Mouse (Mus musculus) heart, embryonic 16.5 days (tissue): ENCODE measurements around the gene Gm12394. TPM values are rescaled to one million over a fixed set of nuclear protein-coding genes. Genes with fewer than 3 reads are reported as not detected.
"Not testable (repeated sequence)": the region's sequence is repeated elsewhere in the genome, so short reads cannot be mapped to it uniquely, and the experiment has no call there.

ENCODE experiments used
- ATAC-seq: fragments of 200-750 bp; cut with Nextera tagmentation; replicated peaks from 2 replicates; pipeline ENCODE4 v1.8.0; 2017; ENCODE audit warnings: moderate number of reproducible peaks; ENCODE audit not compliant: insufficient read depth, low FRiP score; ENCODE audit errors: extremely low read depth
- H3K27ac ChIP-seq: fragments of 300-500 bp; sonication (generic); 2 replicates; pipeline ENCODE4 v1.5.1; 2014; ENCODE audit warnings: mild to moderate bottlenecking, low read length, control low read depth, moderate library complexity
- H3K27me3 ChIP-seq: fragments of 300-500 bp; sonication (generic); 2 replicates; pipeline ENCODE4 v1.6.1; 2014; ENCODE audit warnings: low read length, mixed read lengths; ENCODE audit not compliant: control insufficient read depth, insufficient read depth
- H3K36me3 ChIP-seq: fragments of 300-500 bp; sonication (generic); 2 replicates; pipeline ENCODE4 v1.6.1; 2014; ENCODE audit not compliant: control insufficient read depth, insufficient read depth
- H3K4me1 ChIP-seq: fragments of 300-500 bp; sonication (generic); 2 replicates; pipeline ENCODE4 v1.6.1; 2014; ENCODE audit warnings: low read length, mixed read lengths; ENCODE audit not compliant: control insufficient read depth, insufficient read depth
- H3K4me2 ChIP-seq: fragments of 300-500 bp; sonication (generic); 2 replicates; pipeline ENCODE4 v1.6.1; 2014; ENCODE audit warnings: low read depth, mild to moderate bottlenecking, control low read depth, low read length
- H3K4me3 ChIP-seq: fragments of 300-500 bp; sonication (generic); 2 replicates; pipeline ENCODE4 v1.5.1; 2014; ENCODE audit warnings: mild to moderate bottlenecking, control low read depth, low read length
- H3K9ac ChIP-seq: fragments of 300-500 bp; sonication (generic); 2 replicates; pipeline ENCODE4 v1.6.1; 2014; ENCODE audit warnings: low read length, control low read depth
- H3K9me3 ChIP-seq: fragments of 300-500 bp; sonication (generic); replicated peaks from 2 replicates; pipeline ENCODE4 v1.6.1; 2016; ENCODE audit warnings: low read length; ENCODE audit not compliant: control insufficient read depth
- WGBS: fragments of 180-500 bp; shearing (Covaris S2); extraction: QIAGEN DNeasy Blood & Tissue Kit; methylation state at CpG from one replicate; pipeline ENCODE4 v1.1.7; 2014; 5-methylcytosine and 5-hydroxymethylcytosine counted together
- polyA plus RNA-seq: library from polyadenylated mRNA; unstranded; fragments of >200 nt; fragmentation: Nextera tagmentation; extraction: Ambion mirVana; gene quantifications from 2 replicates; pipeline ENCODE4 v1.2.1, GENCODE M21; 2015

Gene Gm12394
- polyA plus RNA-seq, 1 experiment from 2014 or later: 0.04 TPM

DNA sequence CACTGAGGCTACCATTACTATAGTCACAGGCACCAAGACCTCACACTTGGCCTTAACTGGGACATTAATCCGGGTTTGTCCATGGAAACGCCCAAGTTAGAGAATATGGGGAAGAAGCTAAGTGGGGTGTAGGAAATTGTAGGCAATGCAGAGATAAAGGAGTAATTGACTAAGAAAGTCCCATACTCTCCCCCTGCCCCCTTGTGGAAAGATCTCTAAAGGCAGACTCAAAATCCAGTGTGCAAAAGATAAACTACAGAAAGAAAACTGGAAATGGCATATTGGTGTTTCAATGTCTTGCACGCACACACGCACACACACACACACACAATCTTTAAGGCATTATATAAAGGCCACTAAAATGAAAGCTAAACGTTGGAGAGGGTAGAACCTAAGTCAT, 14.2 kb upstream of the Gm12394 start:
- WGBS: 70% methylated on average over 5 of the region's 5 CpGs
- Histone ChIP-seq H3K9me3 (no peaks in the 10 kb centered on the region), H3K4me1 (no peaks in the 10 kb centered on the region), H3K4me3 (no peak overlapping the region), H3K27me3 (no peaks in the 10 kb centered on the region), H3K9ac (no peak overlapping the region), H3K36me3 (no peaks in the 10 kb centered on the region), H3K4me2 (no peak overlapping the region), H3K27ac (no peak overlapping the region)
- no peak for ATAC-seq

DNA sequence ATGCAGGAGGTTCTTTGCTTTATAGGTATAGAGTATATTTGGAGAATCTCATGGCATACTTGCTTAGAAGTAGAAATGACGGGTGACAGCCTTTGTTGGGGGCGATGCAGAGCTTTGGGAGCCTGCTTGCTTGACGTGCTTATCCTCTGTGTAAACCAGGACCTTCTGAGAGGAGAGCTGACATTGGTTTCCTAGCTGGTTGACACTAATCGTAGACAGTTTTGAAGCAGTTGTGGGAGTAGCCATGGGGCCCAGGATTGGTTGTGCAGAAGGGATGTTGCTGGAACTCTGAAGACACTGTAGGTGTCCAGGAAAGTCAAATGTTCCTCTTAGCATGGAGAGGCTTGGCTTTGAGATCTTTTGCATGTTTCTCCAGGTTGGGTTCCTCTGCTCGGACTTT, 11.6 kb upstream of the Gm12394 start:
- H3K27ac ChIP-seq: no peak overlapping the region
- WGBS: 77% methylated on average over 5 of the region's 5 CpGs
- no peak for ATAC-seq

DNA sequence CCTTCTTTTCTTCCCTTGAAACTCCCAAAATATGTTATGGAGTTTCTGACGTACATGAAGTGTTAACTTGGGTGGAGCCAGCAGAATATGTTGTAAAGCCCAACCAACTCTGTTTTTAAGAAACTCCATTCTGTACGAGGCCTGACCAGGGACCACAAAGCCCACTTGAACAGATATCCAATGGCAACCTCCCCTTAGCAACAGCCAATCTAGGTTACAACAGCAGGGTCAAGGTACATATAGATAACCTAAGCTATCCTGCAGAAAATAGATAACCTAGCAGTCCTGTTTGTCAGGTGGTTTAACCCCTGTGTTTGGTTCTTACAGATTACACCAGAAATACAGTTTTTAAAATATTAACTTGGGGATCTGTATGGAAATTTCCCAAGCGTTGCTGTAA, 10.8 kb upstream of the Gm12394 start:
- no peak for ATAC-seq
- Histone ChIP-seq H3K4me3 (no peak overlapping the region), H3K9me3 (no peaks in the 10 kb centered on the region), H3K27ac (no peak overlapping the region), H3K4me1 (no peaks in the 10 kb centered on the region), H3K4me2 (no peak overlapping the region), H3K9ac (no peak overlapping the region), H3K27me3 (no peaks in the 10 kb centered on the region), H3K36me3 (no peaks in the 10 kb centered on the region)
- 50% methylated on average over 3 of the region's 3 CpGs for WGBS

More for the DNA sequence above, 11.6 kb upstream of the Gm12394 start:
- Histone ChIP-seq H3K9ac (no peak overlapping the region), H3K27me3 (no peaks in the 10 kb centered on the region), H3K4me3 (no peak overlapping the region), H3K4me2 (no peak overlapping the region), H3K4me1 (no peaks in the 10 kb centered on the region), H3K36me3 (no peaks in the 10 kb centered on the region), H3K9me3 (no peaks in the 10 kb centered on the region)

DNA sequence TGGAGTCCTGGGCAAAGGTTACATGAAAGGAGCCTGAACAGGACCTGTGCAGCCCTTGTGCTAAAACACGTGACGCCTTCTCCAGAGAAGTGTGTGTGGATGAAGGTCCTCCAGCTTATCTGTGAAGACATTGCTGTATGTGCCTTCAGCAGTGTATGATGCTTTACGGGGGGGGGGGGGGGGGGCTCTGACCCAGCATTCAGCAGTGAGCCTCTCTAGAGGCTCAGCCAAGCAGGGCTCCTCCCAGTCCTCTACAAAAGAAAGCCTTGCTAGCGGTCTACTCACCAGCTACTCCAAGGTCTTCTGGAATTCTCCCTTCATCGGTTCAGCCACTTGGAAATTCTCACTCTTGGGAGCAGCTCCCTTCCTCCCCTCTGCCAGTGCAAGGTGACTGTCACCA, 6.9 kb upstream of the Gm12394 start:
- not testable (repeated sequence) for H3K36me3 ChIP-seq, H3K4me1 ChIP-seq, H3K4me2 ChIP-seq, ATAC-seq, H3K4me3 ChIP-seq, H3K9ac ChIP-seq, H3K27me3 ChIP-seq, H3K9me3 ChIP-seq, H3K27ac ChIP-seq
- 76% methylated on average over 5 of the region's 5 CpGs for WGBS

DNA sequence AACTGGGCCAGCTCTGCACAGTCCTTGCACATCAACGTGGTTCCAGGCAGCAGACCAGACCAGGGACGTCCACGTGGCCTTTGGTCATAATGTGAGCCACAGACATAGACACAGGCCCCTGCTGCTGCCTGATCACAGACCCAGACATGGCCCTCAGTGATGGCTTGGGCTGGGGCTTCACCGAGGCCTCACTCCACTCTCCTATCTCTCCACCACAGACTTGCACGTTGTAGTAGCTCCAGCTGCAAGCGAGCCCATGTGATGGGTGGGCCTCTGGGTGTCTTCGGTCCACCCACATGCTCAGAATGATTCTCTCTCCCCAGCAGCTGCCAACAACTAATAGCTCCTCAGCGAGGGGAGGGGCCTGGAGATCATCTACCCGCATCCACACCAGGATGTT, 3.9 kb upstream of the Gm12394 start:
- not testable (repeated sequence) for H3K27me3 ChIP-seq, H3K4me2 ChIP-seq, H3K9me3 ChIP-seq, ATAC-seq, H3K9ac ChIP-seq, H3K4me3 ChIP-seq, H3K27ac ChIP-seq, H3K36me3 ChIP-seq, H3K4me1 ChIP-seq
- WGBS: 69% methylated on average over 9 of the region's 9 CpGs

DNA sequence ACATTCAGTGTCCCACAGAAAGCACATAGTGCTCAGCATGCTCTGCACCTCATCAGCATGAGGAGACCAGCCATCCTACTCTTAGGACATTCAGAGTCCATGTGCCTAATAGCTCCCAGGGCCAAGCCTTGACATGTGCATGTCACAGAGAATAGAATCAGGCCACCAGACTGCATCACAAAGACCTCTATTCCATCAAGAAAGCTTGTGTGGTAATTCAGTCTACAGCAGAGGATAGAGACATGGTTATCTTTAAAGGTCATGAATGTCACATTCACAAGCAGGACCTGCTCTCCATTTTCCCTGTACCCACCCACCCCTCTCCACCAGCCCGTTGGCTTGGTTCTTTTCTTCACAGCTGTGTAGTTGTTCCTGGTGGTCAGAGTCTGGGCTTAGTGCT, 2.8 kb downstream of the Gm12394 start, which contains the start of gene Fam205a1:
TSS of gene Fam205a1 (minus strand) at position 101 of the 400 bp plus-strand sequence.
- H3K27me3 ChIP-seq, H3K9me3 ChIP-seq, H3K4me3 ChIP-seq, H3K4me2 ChIP-seq, H3K4me1 ChIP-seq, H3K27ac ChIP-seq, H3K9ac ChIP-seq, H3K36me3 ChIP-seq, ATAC-seq: not testable (repeated sequence)
- WGBS: 73% methylated on average over 1 of the region's 1 CpGs

DNA sequence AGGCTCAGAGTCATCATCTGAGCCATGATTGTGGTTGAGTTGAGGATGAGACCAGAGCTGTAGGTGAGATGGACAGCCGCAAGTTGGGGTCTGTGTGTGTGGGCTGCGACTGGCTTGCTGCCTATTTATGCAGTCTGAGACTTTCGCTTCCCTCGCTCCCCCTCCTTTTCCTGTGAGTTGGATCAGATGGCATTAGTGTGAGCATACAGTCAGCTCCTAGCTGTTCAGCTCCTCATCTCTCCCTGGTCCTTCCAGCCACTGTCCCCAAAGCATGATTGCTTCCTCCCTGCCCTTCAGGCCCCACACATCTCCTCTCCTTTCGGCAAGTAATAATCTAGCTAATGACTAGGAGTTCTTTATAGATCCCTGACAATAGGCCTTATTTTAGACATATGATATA, 82.7 kb downstream of the Gm12394 start, which contains the start of gene Ccl21a:
TSS of gene Ccl21a (minus strand) at position 101 of the 400 bp plus-strand sequence.
- WGBS: no CpG with 5 or more reads among the region's 5 CpGs

DNA sequence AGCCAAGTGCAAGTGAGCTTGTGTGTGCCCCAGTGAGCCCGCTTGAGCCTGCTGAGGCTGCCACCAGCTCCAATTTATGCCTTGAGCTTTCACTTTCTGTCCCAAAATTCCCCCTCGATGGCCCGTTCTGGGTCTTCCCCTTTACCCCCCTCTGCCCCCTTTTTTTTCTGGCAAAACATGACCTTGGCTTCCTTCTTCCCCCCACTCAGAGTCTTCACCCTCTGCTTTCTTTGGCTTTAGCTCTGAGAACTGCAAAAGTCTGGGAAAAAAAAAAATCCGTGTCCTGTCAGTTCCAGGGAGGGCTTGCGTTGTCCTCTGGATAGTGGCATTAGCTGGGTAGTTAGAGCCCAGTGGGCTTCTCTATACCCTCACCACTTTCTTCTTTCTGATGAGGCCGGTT, 100.1 kb downstream of the Gm12394 start, which contains the start of gene Ccl19:
TSS of gene Ccl19 (minus strand) at position 101 of the 400 bp plus-strand sequence.
- WGBS: no CpG with 5 or more reads among the region's 6 CpGs
- H3K27ac ChIP-seq, H3K4me2 ChIP-seq, ATAC-seq, H3K9me3 ChIP-seq, H3K4me1 ChIP-seq, H3K4me3 ChIP-seq, H3K27me3 ChIP-seq, H3K36me3 ChIP-seq, H3K9ac ChIP-seq: not testable (repeated sequence)

More for the DNA sequence above, 82.7 kb downstream of the Gm12394 start, which contains the start of gene Ccl21a:
- not testable (repeated sequence) for H3K9ac ChIP-seq, H3K4me3 ChIP-seq, H3K27me3 ChIP-seq, H3K4me2 ChIP-seq, ATAC-seq, H3K4me1 ChIP-seq, H3K27ac ChIP-seq, H3K9me3 ChIP-seq, H3K36me3 ChIP-seq

DNA sequence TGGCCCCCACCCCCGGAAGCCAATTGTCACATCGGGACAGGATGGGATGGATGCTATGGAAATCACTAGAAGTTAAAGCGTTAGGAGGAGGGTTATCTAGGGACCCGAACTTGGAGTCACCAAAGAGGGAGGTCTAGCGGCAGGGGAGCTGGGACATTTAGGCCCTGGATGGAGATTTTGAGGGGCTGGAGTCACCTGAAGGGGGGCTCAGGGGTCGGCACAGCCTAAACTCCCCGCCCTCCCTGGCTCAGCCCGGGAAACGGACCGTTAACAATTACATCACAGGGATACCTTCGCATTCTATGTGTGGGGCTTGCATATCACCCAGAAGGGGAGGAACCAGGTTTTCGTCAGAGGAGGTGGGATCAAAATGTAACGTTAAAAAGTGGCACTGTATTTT, 121.3 kb downstream of the Gm12394 start, which contains the start of gene 4930578G10Rik:
TSS of gene 4930578G10Rik (plus strand) at position 301 of the 400 bp plus-strand sequence.
- ATAC-seq, H3K27ac ChIP-seq, H3K27me3 ChIP-seq, H3K9me3 ChIP-seq, H3K4me2 ChIP-seq, H3K36me3 ChIP-seq, H3K9ac ChIP-seq, H3K4me1 ChIP-seq, H3K4me3 ChIP-seq: not testable (repeated sequence)
- WGBS: no CpG with 5 or more reads among the region's 13 CpGs
